Mouse (Mus musculus) erythroblast, embryonic 14.5 days (primary cell): ENCODE measurements around the gene Phlpp1.

Experiments
- GATA1 ChIP-seq: IDR thresholded peaks from 2 replicates; pipeline ENCODE4 v1.6.1; 2012; ENCODE audit warnings: low read length, inconsistent platforms, mixed read lengths
- TAL1 ChIP-seq: IDR thresholded peaks from 3 replicates; pipeline ENCODE4 v1.6.1; 2012; ENCODE audit warnings: low read length, inconsistent platforms, mixed read lengths

DNA sequence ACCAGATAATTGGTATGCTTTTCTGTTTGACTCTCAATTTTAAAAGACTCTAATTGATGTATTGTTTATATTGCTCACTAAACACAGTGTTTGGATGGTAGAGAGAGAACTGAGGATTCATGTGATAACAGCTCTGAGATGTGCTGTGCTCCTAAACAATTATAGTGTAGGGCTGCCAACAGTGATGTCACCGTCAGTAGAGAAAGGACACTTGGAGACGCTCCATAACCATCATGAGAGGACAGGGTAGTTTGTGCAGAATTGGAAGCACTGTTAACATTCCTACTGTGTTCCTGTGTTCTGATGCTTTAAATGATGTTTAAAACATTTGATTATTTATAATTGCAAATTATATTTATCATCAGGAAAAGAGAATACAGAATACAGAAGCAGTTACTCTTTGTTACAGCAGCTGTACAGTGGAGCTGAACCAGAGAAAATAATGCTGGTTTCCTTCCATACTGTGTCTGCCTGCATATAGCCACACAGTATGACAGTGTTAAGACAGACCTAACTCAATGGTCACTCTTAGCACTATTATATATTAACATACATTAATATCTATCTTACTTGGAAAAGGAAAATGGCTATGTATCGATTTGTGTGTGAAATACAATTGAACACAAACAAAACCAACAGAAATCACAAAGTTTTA, 60.4 kb downstream of the Phlpp1 start:
- no peak for TF ChIP-seq GATA1
- TF ChIP-seq TAL1, result no peak
